Mouse (Mus musculus) E14TG2a.4 (cell line): Measurements from ENCODE around the gene App.

ENCODE experiments used
- CTCF ChIP-seq: conservative IDR thresholded peaks from 2 replicates; pipeline ENCODE4 v1.5.1; 2014; ENCODE audit warnings: low read length
- NANOG ChIP-seq: IDR thresholded peaks from 2 replicates; pipeline ENCODE4 v1.6.1; 2014; ENCODE audit warnings: borderline replicate concordance, low read length, mixed read lengths
- POU5F1 ChIP-seq: IDR thresholded peaks from 2 replicates; pipeline ENCODE4 v1.6.1; 2014; ENCODE audit warnings: low read length, borderline replicate concordance

DNA sequence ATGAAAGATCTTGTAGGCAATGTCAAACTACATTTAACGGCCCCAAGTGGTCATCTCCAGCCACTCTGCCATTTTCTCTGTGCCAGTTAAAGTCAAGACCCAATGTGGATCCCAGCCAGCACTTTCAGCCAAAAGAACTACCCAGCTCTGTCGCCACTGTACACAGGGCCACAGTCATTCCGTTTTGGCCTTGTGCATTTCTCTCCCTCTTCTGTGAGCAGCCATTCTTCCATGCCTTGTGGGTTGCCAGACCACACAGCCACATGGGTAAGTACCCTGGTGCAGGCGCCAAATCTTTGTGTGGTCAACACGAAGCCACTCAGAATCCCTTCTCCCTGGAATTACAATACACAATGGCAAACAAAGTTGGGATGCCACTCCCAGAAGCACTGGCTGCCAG lies 57.7 kb downstream of the App start:
- TF ChIP-seq CTCF (no peak), POU5F1 (no peak), NANOG (no peak)
